Mouse (Mus musculus) cerebellum, adult 11 months (tissue): ENCODE measurements around the gene Gpr146.
"Not testable (repeated sequence)": the region's sequence is repeated elsewhere in the genome, so short reads cannot be mapped to it uniquely, and the experiment has no call there.

Experiments used
- DNase-seq: peaks from one replicate; pipeline ENCODE4 v3.0.0; 2022

Gpr146 gene

DNA sequence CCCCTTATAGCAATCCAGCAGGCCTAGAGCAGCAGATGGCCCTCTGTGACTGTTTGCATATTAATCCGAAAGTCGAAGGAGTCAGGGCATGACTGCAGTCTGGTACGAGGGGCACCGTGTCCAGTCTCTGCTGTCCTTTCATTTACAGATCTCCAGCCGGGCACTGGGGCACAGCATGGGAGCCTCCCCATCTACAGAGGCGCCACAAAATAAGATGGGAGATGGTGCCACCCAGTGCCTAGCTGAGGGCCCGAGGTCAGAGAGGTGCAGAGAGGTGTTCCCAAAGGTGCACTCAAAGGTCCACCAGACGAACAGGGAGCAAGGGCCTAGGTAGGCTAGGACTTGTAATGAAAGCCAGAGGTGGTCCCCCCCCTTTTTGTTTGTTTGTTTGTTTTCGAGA is 5.7 kb downstream of the Gpr146 start:
- DNase-seq = no peak

DNA sequence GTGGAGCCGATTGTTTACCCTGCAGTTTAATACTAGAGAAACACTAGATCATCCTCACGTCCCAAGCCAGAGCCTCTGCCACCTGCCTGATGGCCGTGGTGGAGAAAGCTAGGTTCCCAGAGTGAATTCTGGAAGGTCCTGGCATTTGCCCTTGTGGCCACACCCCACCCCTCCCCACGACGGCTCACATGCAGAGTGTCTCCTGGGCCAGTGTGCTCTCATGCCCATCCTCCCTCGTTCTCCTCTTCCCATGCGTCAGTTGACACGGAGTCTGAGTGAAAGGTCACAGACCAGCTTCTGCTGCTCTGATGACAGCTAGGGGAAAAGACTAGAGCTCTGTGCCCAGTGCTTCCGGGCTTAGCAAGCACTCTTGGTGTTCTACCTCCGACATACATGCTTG is 7.0 kb downstream of the Gpr146 start:
- DNase-seq = no peak

DNA sequence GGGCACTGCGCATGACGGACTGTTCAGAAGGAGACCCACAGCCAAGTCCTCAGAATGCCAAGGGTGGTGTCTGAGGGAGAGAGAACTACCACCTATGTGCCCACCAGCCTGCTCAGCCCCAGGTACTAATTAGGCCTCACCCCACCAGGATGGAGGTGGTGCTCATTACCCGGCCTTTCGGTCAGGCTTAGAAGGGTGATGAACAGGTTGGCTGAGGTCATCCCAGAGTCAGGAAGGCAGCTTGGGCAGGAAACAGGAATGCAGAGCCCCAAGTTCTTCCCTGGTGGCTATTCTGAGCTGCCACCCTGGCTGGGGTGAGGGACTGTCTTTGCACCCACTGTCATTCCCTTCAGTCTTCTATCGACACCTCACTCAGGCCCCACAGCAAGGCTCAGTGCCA is 8.6 kb downstream of the Gpr146 start:
- no peak for DNase-seq

DNA sequence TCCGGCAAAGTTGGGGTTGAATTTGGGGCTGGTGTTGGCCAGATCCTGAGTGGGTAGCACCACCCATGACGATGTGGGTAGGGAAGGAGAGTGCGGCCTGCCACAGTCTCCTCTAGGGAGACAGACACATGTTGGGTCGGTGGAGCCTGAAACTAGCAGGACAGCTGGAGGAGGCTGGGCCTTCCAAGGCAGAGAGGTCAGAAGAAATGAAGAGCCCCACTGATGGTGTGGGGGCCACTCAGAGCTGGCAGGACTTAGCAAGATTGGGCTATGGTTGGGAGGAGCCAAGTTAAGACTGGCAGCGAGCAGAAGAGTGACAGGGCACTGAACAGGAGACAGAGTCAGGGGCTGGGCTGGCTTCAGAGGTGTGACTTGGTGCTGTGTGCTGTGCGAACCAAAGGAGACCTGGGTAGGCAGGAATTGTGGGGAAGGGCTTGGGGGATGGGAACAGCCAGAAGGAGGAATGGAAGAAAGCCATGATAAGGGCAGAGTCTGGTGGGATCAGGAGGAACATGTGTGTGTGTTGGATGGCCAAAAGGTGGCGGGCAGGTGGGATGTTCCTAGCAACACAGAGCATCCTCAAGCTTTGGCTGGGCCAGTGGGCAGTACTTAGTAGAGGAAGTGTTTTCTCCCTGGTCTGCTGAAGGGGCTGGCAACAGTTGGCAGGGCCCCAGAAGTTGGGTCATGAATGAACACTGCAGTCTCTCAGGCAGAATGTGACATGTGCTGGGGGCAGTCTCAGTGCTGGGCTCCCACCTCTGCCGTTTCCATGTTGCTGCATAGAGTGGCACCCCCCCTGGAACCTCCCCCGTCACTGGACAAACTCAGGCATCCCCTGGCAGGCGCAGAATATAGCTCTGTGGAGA is 10.1 kb downstream of the Gpr146 start:
- no peak for DNase-seq

DNA sequence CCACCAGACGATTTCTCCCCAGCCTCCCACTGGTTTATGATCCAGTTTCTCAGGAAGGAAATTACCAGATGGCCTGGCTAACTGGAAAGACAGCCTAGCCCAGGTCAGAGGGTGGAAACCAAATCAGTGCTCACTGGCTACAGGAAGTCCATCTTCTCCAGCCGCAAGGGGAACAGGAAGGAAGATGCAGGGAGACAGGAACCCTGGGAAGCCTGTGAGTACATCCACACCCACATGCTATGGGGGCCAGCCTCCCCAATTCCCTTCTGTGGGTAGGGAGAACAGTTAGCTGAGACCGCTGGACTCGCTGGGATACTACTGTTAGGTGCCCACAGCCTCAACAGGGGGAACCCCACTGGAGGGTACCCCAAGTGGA is 10.7 kb downstream of the Gpr146 start:
- DNase-seq = no peak

DNA sequence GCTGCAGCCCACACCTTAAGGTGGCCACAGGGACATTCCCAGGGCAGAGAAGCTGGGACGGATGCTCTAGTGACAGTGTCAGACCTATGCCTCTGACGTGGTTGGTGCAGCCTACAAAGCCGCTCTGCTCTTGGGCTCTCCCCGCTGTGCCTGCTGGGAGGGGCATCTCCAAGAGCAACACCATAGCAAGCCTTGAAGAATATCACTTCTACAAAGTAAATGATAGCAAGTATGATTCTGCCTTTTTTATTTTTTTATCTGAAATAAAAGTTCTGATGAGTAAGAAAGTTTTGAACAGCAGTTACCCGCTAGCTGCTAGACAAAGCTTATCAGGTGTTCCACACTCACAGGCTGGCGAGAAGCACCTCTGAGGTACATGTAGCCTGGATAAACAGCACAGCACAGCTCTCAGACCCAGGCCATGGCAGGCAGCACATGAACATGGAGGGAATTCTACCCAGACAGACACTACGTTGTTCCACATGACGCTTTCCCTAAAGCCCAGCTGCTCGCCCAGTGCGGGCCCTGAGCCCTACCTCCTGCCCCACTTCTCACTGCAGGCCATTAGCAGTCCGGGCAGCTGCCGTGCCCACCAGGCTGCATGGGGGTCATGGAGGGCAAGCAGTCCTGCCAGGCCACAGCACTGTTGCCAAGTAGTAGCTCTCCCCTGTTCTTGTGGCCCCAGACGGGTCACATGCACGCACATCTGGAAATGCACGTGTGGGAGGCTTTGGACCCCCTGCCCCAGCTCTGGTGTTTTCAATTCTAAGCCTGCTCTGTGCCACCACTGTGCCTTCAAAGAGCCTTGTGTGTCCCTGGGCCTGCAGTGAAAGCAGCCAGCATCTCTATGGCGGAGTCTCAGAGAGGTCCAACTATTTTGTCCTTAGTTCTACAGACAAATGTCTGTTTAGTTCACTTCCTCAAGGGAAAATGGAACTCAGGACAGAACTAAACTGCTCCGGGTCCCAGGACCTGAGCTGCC is 11.5 kb downstream of the Gpr146 start:
- DNase-seq = no peak

DNA sequence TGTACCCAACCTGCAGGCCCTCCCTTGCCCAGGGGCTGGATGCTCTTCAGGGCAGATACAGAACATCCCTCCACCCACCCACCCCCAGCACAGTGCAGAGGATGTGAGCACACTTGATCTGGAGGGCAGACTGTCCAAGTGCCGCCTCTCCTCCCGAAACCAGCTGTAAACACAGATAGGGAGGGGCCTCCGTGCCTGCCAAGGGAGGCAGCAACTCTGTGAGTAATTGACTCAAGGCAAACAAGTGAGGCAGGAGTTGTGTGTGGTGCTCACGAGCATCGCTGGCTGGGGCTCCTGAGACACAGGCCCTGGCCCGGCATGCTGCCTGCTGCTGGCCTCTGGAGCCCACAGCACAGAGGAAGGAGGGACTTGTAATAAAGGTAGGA is 12.2 kb downstream of the Gpr146 start:
- DNase-seq = no peak

DNA sequence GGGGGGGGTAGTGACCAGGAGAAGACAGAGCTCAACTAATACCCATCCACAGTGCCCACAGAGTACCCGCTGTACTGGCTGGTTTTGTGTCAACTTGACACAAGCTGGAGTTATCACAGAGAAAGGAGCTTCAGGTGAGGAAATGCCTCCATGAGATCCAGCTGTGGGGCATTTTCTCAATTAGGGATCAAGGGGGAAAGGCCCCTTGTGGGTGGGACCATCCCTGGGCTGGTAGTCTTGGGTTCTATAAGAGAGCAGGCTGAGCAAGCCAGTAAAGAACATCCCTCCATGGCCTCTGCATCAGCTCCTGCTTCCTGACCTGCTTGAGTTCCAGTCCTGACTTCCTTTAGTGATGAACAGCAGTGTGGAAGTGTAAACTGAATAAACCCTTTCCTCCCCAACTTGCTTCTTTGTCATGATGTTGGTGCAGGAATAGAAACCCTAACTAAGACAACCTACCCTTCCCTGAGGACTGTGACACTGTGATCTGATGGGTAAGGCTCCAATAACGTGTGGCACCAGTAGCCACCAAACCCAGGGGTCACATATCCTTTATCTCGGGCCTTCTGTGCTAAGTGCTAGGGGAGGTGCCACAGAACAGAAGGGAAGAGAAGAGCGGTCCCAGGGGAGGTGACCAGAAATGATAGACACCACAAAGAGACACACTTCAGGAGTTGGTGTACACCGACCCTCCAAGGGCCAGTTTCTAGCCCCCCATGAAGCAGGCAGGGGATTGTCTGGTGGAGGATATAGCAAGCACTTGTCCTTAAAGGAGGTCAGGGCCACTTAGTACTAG is 13.0 kb downstream of the Gpr146 start:
- not testable (repeated sequence) for DNase-seq

DNA sequence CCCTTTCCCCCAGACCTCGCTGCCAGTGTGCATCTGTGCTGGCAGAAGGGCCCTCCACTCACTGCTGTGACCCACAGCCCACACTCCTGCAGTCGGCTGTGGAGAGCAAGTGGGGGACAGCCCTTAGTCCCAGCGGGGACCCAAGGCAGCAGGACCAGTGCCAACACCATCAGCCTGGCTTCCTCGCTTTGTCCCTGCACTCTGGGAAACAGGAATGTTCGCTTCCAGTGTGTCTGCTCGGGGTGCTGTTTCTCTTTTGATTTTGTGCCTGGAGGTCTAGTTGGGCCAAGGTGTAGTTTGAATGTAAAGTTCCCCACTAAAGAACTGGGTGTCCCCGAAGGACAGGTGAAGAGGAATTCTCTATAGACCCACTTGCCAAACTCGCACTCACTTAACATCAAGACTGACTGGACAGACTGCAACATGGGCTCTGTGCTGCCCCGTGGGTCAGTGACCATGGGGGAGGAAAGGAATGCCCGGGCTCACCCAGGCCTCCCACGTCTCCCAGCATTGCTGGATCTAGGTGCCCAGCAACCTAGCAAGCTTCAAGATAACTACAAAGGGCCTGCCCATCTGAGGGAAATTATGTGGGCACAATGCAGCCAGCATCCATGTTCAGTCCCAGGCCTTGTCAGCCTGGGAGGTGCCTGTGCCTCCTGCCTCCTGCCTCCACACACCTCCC is 14.0 kb downstream of the Gpr146 start:
- DNase-seq = no peak

DNA sequence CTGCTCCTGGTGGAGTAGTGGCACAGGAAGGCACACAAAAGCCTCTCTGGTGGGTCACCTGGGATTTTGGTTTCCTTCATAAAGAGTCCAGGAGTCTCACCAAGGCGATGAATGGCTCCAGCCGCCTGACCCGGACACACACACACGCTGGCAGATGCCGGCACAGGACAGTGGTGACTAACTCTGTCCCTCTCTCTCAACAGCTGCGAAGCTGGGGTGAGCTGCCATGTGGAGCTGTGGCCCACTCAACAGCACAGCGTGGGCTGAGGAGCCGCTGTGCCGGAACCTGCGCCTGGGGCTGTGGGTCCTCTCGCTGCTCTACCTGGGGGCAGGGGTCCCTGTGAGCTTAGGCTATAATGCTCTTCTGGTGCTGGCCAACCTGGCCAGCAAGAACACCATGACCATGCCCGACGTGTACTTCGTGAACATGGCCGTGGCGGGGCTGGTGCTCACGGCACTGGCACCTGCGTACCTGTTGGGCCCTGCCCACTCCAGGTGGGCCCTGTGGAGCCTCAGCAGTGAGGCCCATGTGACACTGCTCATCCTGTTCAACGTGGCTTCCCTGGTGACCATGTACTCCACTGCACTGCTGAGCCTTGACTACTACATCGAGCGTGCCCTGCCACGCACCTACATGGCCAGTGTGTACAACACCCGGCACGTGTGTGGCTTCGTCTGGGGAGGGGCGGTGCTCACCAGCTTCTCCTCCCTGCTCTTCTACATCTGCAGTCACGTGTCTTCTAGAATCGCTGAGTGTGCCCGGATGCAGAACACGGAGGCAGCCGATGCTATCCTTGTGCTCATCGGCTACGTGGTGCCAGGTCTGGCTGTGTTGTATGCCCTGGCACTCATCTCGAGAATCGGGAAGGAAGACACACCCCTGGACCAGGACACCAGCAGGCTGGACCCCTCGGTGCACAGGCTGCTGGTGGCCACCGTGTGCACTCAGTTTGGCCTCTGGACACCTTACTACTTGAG is 15.0 kb downstream of the Gpr146 start:
- DNase-seq = no peak

DNA sequence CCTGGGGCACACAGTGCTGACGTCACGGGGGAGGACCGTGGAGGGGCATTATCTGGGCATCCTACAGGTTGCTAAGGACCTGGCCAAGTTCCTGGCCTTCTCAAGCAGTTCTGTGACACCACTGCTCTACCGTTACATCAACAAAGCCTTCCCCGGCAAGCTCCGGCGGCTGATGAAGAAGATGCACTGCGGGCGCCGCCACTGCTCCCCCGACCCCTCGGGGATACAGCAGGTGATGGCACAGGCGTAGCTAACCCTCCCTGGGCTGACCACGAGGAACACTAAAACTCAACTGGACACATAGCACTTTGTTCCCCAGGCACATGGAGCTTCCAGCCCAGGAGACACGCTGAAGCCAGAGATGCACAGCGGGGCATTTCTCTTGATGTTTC is 15.7 kb downstream of the Gpr146 start:
- DNase-seq = no peak

DNA sequence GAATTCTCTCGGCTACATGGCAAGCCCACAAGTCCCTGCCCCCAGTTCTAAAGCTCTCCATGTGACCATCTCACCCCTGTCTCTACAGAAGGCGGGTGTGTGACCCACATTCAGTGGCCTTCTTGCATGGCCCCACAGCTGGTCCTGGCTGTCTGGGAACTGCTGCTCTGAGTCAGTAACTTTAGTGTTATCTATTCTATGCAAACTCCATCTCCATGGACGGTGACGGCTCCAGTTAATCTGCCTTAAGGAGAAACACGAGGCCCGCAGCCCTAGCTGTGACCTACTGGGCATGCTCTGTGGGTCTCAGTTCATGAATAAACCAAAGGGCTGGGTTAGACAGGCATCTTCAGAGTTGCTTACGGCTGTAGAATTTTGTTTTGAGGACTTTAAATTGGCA is 16.9 kb downstream of the Gpr146 start:
- DNase-seq = no peak

DNA sequence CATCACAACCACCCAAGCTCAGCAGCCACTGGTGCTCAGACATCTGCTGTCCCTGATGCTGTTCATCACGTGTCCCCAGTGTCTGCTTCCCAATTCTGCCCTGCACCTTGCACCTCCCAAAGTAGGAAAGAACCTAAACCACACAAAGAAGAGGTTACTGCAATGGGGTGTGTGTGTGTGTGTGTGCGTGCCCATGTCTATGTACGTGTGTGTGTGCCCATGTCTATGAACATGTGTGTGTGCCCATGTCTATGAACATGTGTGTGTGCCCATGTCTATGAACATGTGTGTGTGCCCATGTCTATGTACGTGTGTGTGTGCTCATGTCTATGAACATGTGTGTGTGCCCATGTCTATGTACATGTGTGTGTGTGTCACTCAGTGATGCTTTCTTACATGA is 18.0 kb downstream of the Gpr146 start:
- DNase-seq = no peak

DNA sequence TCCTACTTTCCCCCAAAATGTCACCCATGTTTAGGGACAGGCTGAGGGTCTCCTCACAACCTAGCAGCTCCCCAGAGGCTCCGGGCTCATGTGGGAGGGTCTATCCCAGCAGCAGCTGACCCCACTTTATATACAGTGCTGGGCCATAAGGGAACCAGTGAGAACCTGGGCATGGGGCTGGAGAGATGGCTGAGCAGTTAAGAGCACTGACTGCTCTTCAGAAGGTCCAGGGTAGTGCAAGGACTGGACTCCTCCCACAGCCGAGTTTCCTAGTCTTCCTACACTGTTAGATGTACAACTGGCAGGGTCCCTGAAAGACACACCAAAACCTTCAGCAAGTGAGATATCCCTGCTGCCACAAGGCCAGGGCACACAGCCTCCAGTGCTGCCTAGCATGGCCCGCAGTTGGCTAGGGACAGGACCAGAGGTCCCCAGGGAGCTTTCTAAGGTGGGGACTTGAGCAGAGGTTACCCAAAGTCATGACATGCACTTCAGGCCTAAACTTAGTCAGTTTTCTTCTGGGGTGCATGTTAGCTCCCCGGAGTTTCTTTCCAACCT is 19.9 kb downstream of the Gpr146 start:
- no peak for DNase-seq

DNA sequence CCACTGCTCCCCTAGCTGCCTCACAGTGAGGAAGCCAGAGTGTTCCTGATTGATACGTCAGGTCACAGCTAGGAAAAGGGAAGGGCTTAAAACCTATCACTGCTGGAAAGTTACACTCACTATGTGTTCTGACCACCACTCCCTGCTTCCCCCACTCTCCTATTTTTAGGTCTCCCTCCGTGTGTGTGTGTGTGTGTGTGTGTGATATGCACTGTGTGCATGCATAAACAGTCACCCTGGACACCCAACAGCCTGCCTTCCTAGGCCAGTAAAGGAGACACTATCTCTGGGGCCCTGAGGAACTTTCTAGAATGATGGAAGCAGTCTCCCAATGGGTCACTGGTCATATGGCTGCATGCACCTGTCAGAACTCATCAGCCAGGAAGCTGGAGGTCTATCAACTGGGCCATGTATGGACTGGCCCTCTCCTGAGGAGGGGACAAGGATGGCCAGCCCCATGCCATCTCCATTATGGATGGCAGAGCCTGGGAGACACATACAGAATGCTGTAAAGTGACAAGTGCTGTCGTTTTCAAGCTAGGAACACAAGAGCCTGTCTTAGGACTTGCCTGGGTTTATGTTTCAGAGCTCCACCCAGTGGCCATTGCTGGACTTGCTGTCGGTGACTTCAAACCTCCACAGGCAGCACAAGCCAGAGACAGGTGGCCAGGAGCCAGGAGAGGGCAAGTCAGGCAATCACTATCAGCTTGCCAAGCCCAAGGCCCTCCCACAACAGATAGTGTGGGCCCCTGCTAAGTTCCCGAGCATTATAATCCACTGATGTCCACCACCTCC is 20.7 kb downstream of the Gpr146 start:
- peak; percentile 94 for DNase-seq

DNA sequence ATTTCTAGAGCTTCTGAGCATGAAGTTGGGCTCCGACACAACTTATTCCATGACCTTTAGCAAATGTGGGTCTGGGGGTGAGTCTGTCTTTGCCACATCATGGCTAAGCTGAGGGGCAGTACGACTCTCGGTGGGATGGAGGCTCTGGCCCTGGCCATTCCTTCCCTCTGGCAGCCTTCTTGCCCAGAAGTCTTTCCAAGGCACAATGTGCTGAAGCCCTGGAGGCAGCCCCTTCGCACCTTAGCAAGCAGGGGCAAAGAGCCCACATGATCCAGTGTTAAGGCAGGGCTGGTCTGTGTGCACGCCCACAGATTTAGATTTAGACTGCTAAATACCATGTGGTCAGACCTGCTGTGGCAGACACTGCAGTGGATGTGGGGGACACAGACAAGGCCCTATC is 21.3 kb downstream of the Gpr146 start:
- no peak for DNase-seq

DNA sequence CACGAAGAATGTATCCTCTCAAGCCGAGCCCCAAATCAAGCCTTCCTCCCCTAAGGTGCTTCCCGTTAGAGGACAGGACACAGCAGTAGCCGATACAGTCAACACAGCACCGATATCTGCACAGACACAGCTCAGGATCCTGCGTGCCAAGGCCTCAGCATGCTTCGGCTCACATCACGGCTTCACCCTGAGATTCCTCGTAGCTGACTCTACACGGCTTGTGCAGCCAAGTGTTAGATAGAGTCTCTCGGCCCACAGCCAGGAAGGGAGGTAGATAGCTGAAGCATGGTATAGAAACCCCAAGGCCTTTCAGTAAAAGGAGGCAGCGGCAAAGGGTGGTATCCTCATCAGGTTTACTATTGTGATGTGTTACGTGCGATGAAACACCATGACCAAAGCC is 22.5 kb downstream of the Gpr146 start:
- no peak for DNase-seq

DNA sequence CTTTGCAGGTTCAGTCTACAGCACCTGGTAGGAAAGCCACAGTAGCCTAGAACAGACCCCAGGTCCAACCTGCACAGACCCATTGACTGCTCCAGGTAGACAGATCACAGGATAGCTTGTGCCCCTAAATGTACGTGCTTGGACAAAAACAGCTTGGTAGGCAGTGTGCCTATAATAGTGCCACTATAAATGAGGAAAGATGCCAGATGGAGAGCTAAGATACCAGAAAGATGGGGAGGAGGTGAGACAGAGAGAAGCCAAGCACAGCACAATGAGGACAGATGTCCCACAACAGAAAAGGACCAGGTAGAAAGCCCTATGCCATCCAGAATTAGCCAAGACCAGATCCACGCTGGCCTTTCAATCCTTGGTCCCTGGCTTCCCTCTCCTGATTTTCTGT is 24.6 kb downstream of the Gpr146 start:
- no peak for DNase-seq

DNA sequence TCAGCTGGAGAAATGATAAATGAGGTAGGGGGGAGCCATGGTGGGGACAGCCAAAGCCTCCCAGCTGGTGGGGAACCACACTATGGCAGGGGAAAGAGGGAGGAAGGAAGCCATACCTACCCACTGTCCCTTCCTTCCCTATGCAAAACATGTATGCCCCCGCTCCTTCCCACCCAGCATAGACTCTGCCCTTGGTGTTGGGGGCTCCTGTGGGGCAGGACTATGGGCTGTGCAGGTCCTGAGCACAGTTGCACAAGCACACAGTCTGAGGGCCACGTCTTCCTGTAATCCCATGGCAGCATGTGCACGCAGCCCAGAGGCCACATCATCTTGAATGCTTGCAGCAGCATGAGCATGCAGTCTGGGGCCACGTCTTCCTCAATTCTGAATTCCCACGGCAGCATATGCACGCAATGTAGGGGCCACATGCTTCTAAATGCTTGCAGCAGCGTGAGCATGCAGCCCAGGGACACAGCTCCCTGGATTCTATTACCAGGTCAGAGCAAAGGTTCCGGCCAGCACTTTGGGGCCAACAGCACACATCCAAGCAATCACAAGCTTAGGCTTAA is 26.3 kb downstream of the Gpr146 start:
- DNase-seq = no peak
